Comparison of ENCODE assay signal across 9 mouse cellular contexts in genomic region chr10:13116706-13117665, GRCm38 (mm10). TPM values are rescaled to one million over a fixed set of nuclear protein-coding genes. Genes with fewer than 3 reads are reported as not detected.
DNase-seq lines count a peak whose midpoint lies in the region; ATAC-seq and TF ChIP-seq lines count a peak whose summit lies in the region.
"Had no signal": no experiment of that assay in that cellular context is flagged by ENCODE, and none has a peak within 500 bp of the region (broad histone marks: within the 10 kb centered on the region; RNA-seq: fewer than 3 reads in every experiment).

No protein-coding gene starts in this region.

- no peak for TF ChIP-seq CTCF in forebrain, postnatal 0 days (IDR thresholded peaks at IDR 0.05; ENCODE audit: low read depth)

- 28% methylated on average over 9 of the region's 9 CpGs for WGBS in heart, embryonic 10.5 days
- 18% methylated on average over 9 of the region's 9 CpGs for WGBS in forebrain, postnatal 0 days
- 49% methylated on average over 9 of the region's 9 CpGs for WGBS in liver, embryonic 12.5 days (ENCODE audit: insufficient replicate concordance)

- H3K9ac ChIP-seq in forebrain, postnatal 0 days, result no peak overlapping the region
- H3K9ac ChIP-seq in liver, embryonic 12.5 days, result no peak overlapping the region

- H3K36me3 ChIP-seq in heart, embryonic 10.5 days, result peaks cover 39% of the 10 kb centered on the region
- H3K36me3 ChIP-seq in forebrain, postnatal 0 days (ENCODE audit: insufficient read depth), result no peaks in the 10 kb centered on the region
- no peaks in the 10 kb centered on the region for H3K36me3 ChIP-seq in liver, embryonic 12.5 days

- peaks cover 55% of the 10 kb centered on the region for H3K4me1 ChIP-seq in heart, embryonic 10.5 days
- H3K4me1 ChIP-seq in forebrain, postnatal 0 days (ENCODE audit: insufficient read depth), result 0 out of 2 replicates have a peak, but pooled peaks cover 11% of the 10 kb centered on the region
- peaks cover 3% of the 10 kb centered on the region; the same call in 1 of the 2 replicates for H3K4me1 ChIP-seq in liver, embryonic 12.5 days

- no peaks in the 10 kb centered on the region for H3K9me3 ChIP-seq in heart, embryonic 10.5 days
- H3K9me3 ChIP-seq in forebrain, postnatal 0 days (ENCODE audit: low read length), result no peaks in the 10 kb centered on the region
- no peaks in the 10 kb centered on the region for H3K9me3 ChIP-seq in liver, embryonic 12.5 days (replicated peaks)

- H3K27me3 ChIP-seq in heart, embryonic 10.5 days (ENCODE audit: insufficient read depth, poor library complexity, severe bottlenecking), result no peaks in the 10 kb centered on the region
- H3K27me3 ChIP-seq in forebrain, postnatal 0 days (ENCODE audit: insufficient read depth, low read length), result no peaks in the 10 kb centered on the region
- no peaks in the 10 kb centered on the region for H3K27me3 ChIP-seq in liver, embryonic 12.5 days (replicated peaks)

- H3K4me3 ChIP-seq in heart, embryonic 10.5 days, result no peak overlapping the region
- H3K4me3 ChIP-seq in forebrain, postnatal 0 days (ENCODE audit: low read depth, low read length), result no peak overlapping the region
- H3K4me3 ChIP-seq in liver, embryonic 12.5 days, result no peak overlapping the region

- H3K4me2 ChIP-seq in forebrain, postnatal 0 days (ENCODE audit: low read depth), result no peak overlapping the region
- no peak overlapping the region for H3K4me2 ChIP-seq in liver, embryonic 12.5 days

- DNase-seq in heart, embryonic 10.5 days (ENCODE audit: low spot score), result no peak
- no peak for DNase-seq in heart, adult 18-20 months
- DNase-seq in ZHBTc4 (ENCODE audit: low read depth, low spot score), result peak; percentile 65
- no peak for DNase-seq in forebrain, postnatal 0 days
- peak; percentile 79 for DNase-seq in mesoderm, embryonic 11.5 days (ENCODE audit: low read depth, low spot score)
- DNase-seq in cerebellum, adult 18-20 months, result no peak
- DNase-seq: cerebellum, adult 9-11 months had no signal

- ATAC-seq in forebrain, postnatal 0 days, result peak; percentile 28; the same call in 1 of the 2 replicates
- ATAC-seq in frontal cortex, adult (ENCODE audit: low TSS enrichment), result no peak
- no peak for ATAC-seq in liver, embryonic 12.5 days

- peak overlapping the region; percentile 86 for H3K27ac ChIP-seq in heart, embryonic 10.5 days
- H3K27ac ChIP-seq in forebrain, postnatal 0 days (ENCODE audit: low read depth, low read length), result no peak overlapping the region
- H3K27ac ChIP-seq in liver, embryonic 12.5 days, result no peak overlapping the region

RNA-seq across cellular contexts. Expression of gene Plagl1, which starts 56.7 kb away (rescaled TPM):
- 206 and 245 TPM in 2 replicates for polyA plus RNA-seq in heart, embryonic 10.5 days (2016; fragmentation: Nextera tagmentation; extraction: Ambion mirVana)
- 1 to 10 TPM; 6.2 to 9.4 TPM for total RNA-seq in heart, adult 18-20 months (2021)
- 26.9 and 93.7 TPM in 2 replicates for total RNA-seq in forebrain, postnatal 0 days (2014; rRNA removed)
- 13.7 and 15.7 TPM in 2 replicates for polyA plus RNA-seq in forebrain, postnatal 0 days (2015; fragmentation: Nextera tagmentation; extraction: Ambion mirVana)
- polyA plus RNA-seq in liver, embryonic 12.5 days (2016; fragmentation: Nextera tagmentation; extraction: Ambion mirVana), result 55.7 and 63.5 TPM in 2 replicates

Comparison
In these comparisons a context has a peak if more than half of its experiments do, and no peak if none do; other contexts are left out.
1. DNase-seq: peak in ZHBTc4 (single experiment) and mesoderm, embryonic 11.5 days (single experiment); none in heart, embryonic 10.5 days (single experiment), heart, adult 18-20 months (0 of 2), forebrain, postnatal 0 days (single experiment) and cerebellum, adult 18-20 months (0 of 2).